Mouse (Mus musculus) kidney, adult 11 months (tissue): ENCODE data around the gene Abca3.

ENCODE experiments used
- DNase-seq: peaks from one replicate; pipeline ENCODE4 v3.0.0; 2022

The Abca3 gene

GRCm38 (mm10) chr17:24351760-24352357 is at the start of gene Abca3:
Abca3 (plus strand) TSS chr17:24351950.
- peak; percentile 95 for DNase-seq

- DNase-seq: peak; percentile 5
These were observed 44.2 kb upstream of the Abca3 start for GRCm38 (mm10) chr17:24307500-24307899.

DNA sequence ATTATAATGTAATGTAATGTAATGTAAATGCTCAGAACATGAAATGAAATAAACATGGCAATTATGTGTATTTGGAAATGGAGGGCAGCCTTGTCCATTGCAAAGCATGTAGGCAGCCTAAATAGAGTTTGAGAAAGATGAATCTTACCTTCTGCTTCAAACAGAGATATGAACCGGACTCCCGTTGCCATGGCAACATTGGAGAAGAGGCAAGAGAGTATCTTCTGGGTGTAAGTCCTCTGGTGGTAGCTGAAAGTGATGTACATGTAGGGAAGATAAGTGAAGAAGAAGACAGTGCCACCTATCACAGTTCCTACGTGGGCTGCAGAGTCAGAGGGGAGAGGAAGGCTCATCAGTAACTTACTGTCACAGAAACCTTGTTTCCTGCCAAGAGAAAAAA is 30.9 kb upstream of the Abca3 start:
- no peak for DNase-seq

DNA sequence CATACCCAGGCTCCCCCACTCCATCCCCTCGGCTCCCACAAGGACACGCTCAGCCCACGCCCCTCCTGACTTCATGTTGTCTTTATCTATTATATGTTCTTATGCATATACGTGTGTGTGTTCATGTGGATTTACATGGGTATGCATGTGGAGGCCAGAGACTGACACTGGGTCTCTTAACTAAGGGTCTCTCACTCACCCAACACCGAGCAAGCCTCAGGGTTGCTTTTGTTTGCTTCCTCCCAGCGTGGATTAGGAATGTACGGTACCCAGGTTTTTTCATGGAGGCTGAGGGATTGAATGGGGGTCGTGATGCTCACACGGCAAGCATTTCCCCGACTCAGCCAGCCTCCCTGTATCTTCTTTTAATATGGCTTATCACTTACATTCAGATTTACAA is 26.7 kb upstream of the Abca3 start:
- DNase-seq: no peak

DNA sequence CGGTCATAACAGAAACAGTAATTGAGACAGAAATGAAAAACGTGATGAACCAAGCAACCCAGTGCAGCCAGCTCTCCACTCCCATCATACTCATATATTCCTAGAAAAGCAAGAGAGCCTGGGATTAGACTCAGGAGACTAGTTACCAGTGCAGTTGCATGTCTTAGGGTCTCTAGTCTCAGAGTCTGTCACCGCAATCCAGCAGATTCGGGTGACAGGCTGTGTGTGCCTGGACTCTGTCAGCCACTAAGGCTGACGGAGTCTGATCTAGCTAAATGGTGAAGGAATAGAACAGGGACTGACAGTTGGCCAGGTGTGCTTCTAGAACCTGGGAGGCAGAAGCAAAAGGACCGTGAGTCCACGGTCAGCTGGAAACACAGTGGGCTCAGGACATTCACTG is 24.1 kb upstream of the Abca3 start:
- no peak for DNase-seq

GRCm38 (mm10) chr17:24344672-24345071 is 7.1 kb upstream of the Abca3 start:
- no peak for DNase-seq

GRCm38 (mm10) chr17:24346831-24347230 is 4.9 kb upstream of the Abca3 start:
- no peak for DNase-seq

DNA sequence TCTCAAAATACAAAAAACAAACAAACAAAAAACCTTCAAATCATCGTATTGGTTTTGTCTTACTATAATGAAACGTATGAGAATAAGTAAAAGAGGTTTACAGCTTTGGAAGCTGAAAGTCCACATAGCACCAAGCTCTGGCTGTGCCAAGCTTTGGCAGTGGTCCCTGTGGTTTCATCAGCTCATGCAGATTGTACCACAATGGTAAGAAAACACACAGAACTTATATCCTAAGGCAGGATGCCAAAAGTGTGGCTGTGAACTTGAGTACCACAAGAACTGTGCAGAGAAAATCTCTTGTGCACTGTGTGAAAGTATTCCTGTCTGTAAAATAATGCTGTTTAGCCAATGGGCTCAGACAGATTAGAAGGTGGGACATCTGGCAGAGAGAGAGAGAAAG is 2.6 kb upstream of the Abca3 start:
- no peak for DNase-seq

- DNase-seq: peak; percentile 18
These were observed 607 bp upstream of the Abca3 start, which contains the start of gene Abca17 for GRCm38 (mm10) chr17:24350926-24351759. Abca17 (minus strand) TSS chr17:24351068.

DNA sequence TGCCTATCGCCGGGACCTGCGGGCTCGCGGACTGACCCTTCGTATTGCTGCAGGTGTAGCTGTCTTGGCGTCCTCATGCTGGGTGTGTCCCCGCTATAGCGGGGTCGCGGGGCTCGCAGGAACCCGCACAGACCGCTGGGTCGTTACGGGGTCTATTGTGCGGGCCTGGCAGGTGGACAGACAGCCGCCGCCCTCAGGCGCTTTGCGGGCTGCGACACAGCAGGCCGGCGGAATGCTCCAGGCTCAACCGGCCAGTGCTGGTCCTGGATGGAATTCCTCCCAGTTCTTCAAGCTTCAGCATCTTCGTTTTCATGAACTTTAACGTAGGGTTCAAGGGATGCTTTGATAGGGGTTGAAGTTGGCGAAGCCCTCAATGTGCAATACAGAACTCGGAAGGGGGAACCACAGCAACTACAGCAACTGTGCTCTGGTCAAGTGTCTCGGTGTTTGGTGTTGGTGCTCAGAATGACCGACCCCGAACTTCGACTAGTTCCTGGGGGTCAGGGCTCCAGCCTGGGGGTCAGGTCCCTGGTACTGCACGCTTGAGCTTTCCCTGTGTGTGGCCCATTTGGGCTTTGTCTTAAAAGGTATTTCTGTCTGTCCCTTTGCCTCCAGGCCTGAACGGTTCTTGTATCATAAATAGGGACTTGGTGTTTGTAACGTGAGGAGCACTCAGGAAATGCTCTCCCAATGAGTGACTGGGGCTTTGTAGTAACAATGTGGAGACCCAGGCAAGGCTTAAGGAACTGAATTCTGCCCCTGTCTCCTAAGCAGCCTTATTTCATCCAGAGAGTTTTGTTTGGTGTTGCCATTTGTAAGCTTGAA is 832 bp downstream of the Abca3 start:
- peak; percentile 55 for DNase-seq

DNA sequence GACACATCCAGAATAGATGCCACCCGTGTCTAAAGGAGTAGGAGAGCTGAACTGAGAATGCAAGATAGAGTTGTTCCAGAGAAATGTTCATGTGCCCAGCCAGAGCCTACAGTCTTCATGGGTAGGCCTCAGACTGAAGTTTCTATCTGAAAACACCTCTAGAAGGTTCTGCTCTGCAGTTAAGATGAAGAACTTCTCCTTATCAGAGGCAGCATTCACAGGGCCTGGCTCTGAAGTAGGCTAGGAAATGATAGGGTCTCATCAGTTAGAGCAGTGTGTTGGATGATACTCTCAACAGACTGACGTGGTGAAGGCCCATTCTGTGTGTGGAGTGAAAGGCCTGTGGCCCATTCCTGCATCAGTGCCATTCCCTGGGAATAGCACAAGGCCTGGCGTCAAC is 2.2 kb downstream of the Abca3 start:
- no peak for DNase-seq

DNA sequence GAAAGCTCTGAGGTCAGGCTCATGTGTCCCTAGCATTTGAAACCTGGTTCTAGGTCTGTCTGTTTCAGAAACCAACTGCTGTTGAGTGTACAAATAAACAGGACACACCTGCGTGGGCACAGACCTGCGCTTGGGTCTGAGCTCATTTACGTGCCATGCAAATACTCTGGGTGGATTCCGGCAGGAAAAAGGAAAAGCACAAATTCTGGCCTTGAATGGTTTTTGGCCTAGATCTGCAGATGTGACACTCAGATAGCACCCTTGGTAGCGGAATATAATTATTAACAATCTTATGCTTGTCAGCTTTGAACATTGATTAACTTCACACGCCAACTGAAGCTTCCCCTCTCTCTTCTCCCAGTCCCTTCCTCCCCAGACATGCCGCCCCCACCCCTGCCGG is 3.5 kb downstream of the Abca3 start:
- no peak for DNase-seq

DNA sequence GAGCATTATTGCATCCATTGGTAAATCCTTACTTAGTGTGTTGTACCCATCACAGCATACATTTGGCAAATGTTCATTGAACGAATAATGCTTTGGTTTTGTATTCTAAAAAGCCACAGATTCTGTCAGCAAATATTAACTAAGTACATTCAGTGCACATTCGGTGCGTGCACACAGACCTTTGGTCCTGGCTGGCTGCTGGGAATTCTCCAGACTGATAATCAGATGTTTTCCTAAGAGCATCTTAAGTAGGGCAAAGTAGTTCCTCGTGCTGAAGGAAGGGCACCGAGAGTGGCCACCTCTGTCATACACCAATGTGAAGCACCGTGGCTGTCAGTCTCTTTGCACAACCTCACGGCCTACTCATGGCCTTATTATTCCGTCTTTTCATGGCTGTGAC is 7.3 kb downstream of the Abca3 start:
- DNase-seq: peak; percentile 81

DNA sequence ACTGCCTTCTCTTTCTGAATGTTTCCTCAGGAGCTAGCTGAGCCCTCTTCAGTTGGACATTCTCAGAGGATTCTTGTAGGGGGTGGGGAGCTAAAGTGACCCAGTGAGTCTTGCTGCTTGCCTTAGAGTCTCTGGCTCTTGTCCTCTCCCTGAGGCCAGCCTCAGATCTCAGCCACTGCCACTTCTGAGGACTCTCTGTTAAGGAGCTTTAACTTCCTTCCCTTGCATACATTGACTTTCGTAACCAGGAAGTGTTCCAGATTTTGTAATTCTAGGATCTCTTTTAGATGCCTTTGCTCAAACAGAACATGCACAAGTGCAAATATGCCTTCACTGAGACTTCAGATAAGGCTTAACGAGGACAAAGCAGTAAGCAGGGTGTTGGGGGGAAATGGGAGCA is 8.2 kb downstream of the Abca3 start:
- no peak for DNase-seq

GRCm38 (mm10) chr17:24360841-24361240 is 9.1 kb downstream of the Abca3 start:
- DNase-seq: peak; percentile 74

- no peak for DNase-seq
These were observed 9.5 kb downstream of the Abca3 start for GRCm38 (mm10) chr17:24361291-24361690.

DNA sequence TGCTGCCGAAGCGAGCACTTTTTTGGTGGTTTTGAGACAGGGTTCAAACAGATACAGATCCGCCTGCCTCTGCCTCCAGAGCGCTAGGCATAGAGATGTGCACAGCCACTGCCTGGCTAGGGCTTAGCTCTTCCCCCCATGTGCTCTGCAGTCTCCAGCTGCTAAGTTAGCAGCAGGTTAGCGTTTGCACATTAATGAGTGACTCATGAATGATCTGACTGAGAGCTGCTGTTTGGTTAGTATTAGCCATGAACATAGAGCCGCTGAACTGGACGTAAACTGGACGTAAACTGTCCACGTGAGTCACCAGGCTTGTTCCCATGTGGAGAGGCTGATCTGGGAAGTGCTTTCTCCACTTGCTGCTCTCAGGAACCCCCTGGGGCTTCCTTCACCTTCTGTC is 10.8 kb downstream of the Abca3 start:
- peak; percentile 69 for DNase-seq

DNA sequence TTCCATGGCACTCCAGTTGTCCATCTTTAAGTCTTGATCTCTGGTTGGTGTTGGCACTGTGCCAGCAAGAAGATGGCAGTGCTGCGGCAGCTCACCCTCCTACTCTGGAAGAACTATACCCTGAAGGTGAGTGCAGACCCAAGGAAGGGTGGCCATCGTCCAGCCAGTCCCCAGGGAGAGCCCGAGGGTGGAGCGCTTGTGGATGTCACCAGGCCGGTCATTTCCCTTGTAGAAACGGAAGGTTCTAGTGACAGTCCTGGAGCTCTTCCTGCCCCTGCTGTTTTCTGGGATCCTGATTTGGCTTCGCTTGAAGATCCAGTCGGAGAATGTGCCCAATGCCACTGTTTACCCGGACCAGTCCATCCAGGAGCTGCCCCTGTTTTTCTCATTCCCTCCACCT is 12.7 kb downstream of the Abca3 start:
- DNase-seq: no peak

DNA sequence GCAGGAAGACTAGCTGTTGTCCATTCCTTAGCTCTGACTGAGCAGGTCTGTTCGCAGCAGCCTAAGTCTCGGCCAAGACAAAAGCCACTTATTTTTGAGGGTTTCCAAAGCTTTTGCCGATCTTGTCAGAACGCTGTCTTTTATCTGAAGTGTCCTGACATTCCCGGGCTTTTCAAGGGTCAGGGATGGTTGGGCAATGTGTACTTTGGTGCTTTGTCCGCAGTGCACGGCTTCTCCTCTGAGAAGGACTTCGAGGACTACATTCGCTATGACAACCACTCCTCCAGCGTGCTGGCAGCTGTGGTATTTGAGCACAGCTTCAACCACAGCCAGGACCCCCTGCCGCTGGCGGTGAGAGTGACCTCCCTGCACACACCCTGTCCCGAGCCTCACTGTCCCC is 14.1 kb downstream of the Abca3 start:
- DNase-seq: peak; percentile 49

- DNase-seq: peak; percentile 44
These were observed 23.5 kb downstream of the Abca3 start for GRCm38 (mm10) chr17:24375094-24375712.

GRCm38 (mm10) chr17:24375886-24376285 is 24.1 kb downstream of the Abca3 start:
- DNase-seq: no peak

- no peak for DNase-seq
These were observed 26.7 kb downstream of the Abca3 start for GRCm38 (mm10) chr17:24378496-24378895.

- no peak for DNase-seq
These were observed 32.0 kb downstream of the Abca3 start for GRCm38 (mm10) chr17:24383789-24384188.
